Mouse (Mus musculus) olfactory bulb, adult 2 months (tissue): ENCODE data around the gene Mta2.

Experiments
- CTCF ChIP-seq: fragments of 200-500 bp; IDR thresholded peaks from 2 replicates; pipeline ENCODE4 v1.5.1; 2012; ENCODE audit warnings: low read depth, mild to moderate bottlenecking, low read length, moderate library complexity; ENCODE audit not compliant: insufficient read depth
- POLR2A ChIP-seq: fragments of 200-500 bp; IDR thresholded peaks from 2 replicates; pipeline ENCODE4 v1.6.1; 2012; ENCODE audit warnings: mild to moderate bottlenecking, low read depth, low read length, moderate library complexity; ENCODE audit not compliant: insufficient read depth

DNA sequence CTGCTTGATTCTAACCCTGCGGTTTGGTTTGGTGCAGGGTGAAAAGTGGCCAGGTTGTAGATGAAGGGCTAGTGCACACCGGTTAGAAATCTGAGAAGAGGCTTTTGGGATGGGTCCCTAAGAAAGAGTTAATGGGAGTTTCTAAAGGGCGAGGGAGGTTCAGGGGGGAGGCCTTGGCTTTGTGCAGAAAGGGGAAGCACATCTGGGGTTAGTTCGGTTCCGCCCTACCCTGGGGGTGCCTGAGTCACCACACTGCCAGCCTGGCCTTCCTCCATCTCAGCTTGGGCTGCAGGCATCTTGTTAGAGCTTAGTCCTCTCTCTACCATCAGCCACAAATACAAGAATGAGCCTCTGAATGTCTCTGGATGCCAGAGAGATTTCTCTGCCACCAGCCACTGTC lies 39.1 kb downstream of the Mta2 start:
- TF ChIP-seq POLR2A (no peak), CTCF (no peak)
